Mouse (Mus musculus): ENCODE data around the gene Clk2.
"Not testable (repeated sequence)": the region's sequence is repeated elsewhere in the genome, so short reads cannot be mapped to it uniquely, and the experiment has no call there.

The Clk2 gene

GRCm38 (mm10) chr3:89190436-89190835 is 25.8 kb downstream of the Clk2 start:
- DNase-seq (ENCODE audit: low spot score in 2 of 2): no peak

DNA sequence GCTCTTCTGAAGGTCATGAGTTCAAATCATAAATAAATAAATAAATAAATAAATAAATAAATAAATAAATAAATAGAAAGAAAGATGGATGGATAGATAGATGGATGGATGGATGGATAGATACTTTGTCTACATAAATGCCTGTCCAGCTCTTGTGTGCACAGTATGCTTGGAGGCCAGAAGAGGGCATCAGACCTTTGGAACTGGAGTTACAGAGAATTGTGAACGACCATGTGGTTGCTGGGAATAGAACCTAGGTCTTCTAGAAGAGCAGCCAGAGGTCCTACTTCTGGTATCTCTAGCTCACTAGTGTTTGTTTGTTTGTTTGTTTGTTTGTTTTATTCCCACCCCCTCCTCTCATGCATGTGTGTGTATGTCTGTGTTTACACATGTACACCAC is 28.8 kb downstream of the Clk2 start:
- no peak for DNase-seq (ENCODE audit: low spot score in 2 of 2)

GRCm38 (mm10) chr3:89193853-89194252 is 29.3 kb downstream of the Clk2 start:
- DNase-seq (ENCODE audit: low spot score in 2 of 2): no peak

- peak; percentile 84 to 87 for DNase-seq (ENCODE audit: low spot score in 2 of 2)
Measured at GRCm38 (mm10) chr3:89195979-89196877, 31.6 kb downstream of the Clk2 start.

DNA sequence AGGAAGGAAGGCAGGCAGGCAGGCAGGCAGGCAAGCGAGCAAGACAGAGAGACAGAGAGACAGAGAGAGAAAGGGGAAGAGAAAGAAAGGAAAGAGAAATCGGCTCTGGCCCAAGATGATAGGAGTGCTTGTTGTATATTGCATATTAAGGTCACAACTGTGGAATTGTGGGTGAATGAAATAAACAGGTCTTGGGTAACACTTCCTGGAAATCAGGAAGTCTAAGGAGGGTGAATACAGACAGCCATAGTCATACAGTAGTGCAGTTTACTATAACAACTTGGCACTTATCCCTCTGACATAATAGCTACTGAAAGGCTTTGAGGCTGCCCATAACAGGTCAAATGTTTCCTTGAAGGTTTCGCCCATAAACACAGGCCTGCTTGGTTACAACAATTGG is 35.2 kb downstream of the Clk2 start:
- no peak for DNase-seq (ENCODE audit: low spot score in 2 of 2)

GRCm38 (mm10) chr3:89202253-89203141 is 37.9 kb downstream of the Clk2 start, which contains the start of gene Gba:
TSS of gene Gba (plus strand) at chr3:89202928.
- DNase-seq (ENCODE audit: low spot score in 2 of 2): peak; percentile 72 to 79

DNA sequence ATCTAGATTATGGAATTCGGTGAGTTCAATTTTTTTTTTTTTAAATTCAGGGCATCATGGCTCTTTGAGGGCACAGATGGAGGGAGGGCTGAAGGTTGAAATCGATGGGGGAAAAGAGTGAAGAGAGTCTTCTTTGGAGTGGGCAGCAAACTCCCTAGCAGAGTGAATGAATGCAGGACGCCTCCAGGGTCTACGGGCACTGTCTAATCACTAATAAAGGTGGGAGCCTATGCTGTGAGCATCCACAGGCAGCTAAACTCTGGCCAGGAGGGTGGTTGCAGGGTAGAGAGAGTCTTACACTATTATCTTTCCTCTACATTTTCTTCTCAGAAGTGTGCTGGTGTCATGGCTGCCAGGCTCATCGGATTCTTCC is 38.5 kb downstream of the Clk2 start:
- DNase-seq (ENCODE audit: low spot score in 2 of 2): no peak

DNA sequence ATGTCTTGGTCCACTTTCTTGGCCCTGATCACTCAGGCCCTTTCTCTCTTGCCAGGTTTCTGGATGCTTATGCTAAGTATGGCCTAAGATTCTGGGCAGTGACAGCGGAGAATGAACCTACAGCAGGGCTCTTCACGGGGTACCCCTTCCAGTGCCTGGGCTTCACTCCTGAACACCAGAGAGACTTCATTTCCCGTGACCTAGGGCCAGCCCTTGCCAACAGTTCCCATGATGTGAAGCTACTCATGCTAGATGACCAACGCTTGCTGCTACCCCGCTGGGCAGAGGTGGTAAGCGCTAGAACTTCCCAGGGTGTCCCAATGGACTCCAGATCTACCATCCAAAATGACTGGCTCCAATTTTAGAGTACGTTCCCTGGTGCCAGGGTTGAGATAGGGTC is 41.5 kb downstream of the Clk2 start:
- no peak for DNase-seq (ENCODE audit: low spot score in 2 of 2)

DNA sequence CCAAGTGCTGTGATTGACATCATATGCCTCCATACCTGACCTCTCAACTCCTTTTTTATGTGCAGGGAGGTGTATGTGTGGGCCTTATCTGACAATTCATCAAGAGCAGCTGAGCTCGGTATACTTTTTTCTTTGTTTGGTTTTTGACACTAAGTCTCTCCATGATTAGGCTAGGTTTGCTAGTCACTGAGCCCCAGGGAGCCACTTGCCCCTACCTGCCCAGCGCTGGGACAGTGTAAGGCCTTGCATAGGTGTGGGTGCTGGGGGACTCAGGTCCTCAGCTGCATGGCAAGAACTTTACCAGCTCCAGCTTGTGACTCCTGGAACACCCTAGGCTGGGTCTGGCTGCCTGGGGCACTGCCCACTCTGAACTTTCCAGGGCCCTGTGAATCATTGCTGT is 42.1 kb downstream of the Clk2 start:
- DNase-seq (ENCODE audit: low spot score in 2 of 2): no peak

- no peak for DNase-seq (ENCODE audit: low spot score in 2 of 2)
Measured at GRCm38 (mm10) chr3:89208075-89208657, 43.6 kb downstream of the Clk2 start.

DNA sequence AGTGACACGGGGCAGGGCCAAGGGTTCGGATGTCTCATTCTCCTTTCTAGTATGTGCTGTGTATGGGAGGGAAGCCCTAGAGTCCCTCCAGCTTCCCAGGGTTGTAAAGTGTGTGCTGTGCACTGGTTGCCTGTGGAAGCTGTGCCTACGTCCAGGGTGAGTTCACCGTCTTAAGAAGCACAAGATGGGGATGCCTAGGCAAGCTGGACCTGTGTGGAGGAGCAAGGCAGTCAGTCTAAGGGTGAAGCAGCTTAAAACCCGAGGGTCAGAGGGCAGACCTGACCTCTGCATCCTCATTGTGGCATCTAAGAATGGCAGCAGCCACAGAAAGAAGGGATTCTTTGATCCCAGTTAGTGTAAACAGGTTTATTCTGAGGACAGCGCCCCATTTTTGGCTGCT is 44.1 kb downstream of the Clk2 start:
- DNase-seq (ENCODE audit: low spot score in 2 of 2): no peak

DNA sequence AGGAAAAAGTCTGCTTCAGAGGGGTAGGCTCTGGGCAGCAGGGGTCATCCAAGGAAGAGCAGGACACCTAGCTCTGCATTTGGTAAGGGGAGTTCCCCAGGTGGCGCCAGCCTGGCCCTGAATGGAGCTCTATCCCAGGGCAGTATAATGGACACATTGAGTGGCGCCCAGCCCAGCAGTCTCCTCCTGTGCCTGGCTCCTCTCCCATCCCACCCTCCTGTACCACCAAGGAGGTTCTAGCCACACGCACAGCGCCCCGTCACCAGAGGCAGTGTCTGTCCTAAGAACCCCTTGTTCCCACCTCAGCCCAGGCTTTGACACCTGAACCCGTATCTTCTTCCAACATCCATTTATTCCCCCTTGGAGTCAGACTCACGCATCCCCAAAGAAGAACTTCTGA is 45.1 kb downstream of the Clk2 start:
- DNase-seq (ENCODE audit: low spot score in 2 of 2): no peak

DNA sequence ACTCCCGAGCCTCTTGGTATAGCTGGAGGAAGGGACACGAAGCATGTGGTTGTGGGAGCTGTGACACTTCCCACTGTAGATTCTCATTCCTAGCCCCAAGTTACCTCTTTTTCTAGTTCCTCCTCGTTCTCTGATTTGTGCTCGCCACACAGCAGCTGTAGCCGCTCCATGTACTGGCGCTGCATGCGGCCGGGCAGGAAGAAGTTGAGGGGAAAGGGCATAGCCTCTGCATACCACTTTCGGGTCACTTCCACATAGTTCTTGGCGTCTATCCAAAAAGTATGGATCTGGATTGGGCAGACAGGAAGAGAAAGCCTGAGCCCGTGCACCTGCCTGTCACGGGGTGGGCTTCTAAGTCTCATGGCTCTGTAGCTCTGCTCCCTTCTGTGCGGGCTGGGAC is 45.6 kb downstream of the Clk2 start:
- no peak for DNase-seq (ENCODE audit: low spot score in 2 of 2)

DNA sequence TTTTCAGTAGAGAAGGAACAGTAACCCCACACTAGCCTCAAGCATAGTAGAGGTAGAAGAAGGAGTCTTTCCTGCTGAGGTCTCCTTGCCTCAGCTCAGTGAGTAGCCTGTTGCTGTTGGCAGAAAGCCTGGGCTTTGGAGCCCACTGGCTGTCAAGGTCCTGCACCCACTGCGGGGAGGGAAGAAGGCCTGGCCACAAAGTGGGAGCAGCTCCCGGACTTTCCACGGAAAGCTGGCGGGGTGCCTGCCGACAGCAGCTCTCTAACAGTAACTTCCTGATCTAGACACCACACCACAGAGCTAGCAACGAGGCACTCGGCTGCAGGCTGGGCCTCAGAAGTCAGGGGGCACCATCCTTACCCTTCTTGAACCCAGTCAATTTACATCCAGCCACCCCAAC is 46.1 kb downstream of the Clk2 start:
- no peak for DNase-seq (ENCODE audit: low spot score in 2 of 2)

- DNase-seq (ENCODE audit: low spot score in 2 of 2): peak; percentile 89
Measured at GRCm38 (mm10) chr3:89213803-89214530, 49.4 kb downstream of the Clk2 start.

GRCm38 (mm10) chr3:89214681-89215411 is 50.3 kb downstream of the Clk2 start, which contains the start of gene Thbs3:
TSS of gene Thbs3 (plus strand) at chr3:89215180.
- no peak for DNase-seq (ENCODE audit: low spot score in 2 of 2)

DNA sequence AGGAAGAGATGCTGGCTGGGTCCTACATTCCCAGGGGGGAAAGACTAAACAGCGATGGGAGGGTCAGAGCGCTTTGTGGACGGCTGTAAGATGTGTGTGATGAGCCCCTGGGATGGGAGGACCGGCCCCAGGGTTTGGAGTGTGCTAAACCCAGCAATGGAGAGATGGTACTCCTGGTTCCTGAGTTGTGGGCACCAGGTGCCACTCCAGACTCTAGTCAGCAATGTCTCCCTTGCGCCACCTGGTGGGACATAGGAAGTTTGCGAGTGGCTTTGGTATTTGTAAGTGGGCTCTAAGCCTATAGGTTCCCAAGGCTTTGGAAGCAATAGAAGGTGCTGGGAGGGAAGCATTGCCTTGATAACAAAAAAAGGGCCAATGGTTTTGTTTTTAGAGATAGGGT is 51.3 kb downstream of the Clk2 start:
- DNase-seq (ENCODE audit: low spot score in 2 of 2): peak; percentile 81 to 84

DNA sequence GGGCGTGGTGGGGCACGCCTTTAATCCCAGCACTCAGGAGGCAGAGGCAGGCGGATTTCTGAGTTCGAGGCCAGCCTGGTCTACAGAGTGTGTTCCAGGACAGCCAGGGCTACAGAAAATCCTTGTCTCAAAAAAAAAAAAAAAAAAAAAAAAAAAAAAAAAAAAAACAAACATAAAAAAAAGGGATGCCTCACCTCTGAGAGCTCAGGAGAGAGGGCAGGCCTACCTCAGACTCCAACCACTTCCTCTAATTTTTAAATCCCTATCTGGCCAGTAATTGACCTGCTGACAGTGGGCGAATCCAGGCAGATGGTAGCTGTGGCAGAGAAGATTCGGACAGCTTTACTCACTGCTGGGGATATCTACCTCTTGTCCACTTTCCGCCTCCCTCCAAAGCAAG is 51.8 kb downstream of the Clk2 start:
- DNase-seq (ENCODE audit: low spot score in 2 of 2): not testable (repeated sequence)

DNA sequence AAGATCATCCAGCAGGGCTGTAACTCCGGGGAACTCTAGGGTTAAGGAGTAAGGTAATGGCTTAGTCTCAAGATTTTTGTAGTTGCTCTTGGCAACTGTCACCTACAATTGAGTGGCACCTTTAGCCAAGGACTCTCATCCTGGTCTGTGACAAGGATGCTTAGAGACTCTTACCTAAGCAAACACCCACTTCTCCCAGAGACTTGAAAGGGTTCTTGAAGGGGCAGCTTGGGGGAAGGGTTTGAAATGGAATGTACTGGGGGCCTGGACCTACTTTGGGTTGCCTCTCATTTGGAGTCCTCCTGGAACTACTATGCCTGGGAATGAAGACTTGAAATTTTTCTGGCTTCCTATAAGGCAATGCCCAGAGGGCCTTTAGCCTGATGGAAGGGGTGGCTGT is 53.7 kb downstream of the Clk2 start:
- no peak for DNase-seq (ENCODE audit: low spot score in 2 of 2)

- DNase-seq (ENCODE audit: low spot score in 2 of 2): no peak
Measured at GRCm38 (mm10) chr3:89219546-89219945, 55.0 kb downstream of the Clk2 start.

- DNase-seq (ENCODE audit: low spot score in 2 of 2): no peak
Measured at GRCm38 (mm10) chr3:89221167-89221566, 56.6 kb downstream of the Clk2 start.

Data from right cerebral cortex, postnatal 36 days (tissue).